Mouse (Mus musculus) B cell, adult (primary cell): ENCODE results near the gene Zfp995. TPM values are rescaled to one million over a fixed set of nuclear protein-coding genes. Genes with fewer than 3 reads are reported as not detected.

Experiments
- total RNA-seq: library from RNA; stranded (reverse); gene quantifications from 4 replicates; pipeline ENCODE4 v1.2.4, GENCODE M21; 2023; ENCODE audit not compliant: inconsistent age

The Zfp995 gene
- total RNA-seq: 1.3 to 5.6 TPM (median 2.1 TPM) in 4 replicates

DNA sequence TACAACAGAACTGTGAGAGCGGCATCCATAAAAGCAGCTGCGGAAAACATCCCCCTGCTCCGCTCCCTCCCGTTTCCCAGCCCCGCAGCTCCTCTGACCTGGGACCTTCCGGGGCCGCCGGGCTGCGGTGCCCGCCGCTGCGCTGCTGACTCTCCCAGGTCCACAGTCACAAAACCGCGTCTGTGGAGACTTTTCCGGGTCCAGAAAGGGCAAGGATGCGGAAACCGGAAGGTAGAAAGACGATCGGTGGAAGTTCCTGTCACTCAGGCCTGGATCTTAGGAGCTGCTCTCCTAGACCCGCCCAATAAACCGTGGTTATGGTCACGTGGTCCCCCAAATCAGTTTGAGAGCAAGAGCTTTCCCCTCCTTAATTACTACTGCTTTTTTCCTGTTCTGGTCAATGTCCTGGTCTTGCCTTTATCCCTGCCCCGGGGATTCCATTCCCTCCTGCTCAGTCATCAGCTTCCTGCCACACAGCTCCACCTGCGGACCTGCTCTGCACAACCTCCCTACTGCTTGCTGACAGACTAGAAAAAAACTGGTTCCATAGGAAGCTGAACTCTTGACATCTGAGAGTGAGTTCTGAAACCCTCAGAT lies at the start of gene Zfp995:
TSS of gene Zfp995 (minus strand) at position 471 of the 597 bp plus-strand sequence.

DNA sequence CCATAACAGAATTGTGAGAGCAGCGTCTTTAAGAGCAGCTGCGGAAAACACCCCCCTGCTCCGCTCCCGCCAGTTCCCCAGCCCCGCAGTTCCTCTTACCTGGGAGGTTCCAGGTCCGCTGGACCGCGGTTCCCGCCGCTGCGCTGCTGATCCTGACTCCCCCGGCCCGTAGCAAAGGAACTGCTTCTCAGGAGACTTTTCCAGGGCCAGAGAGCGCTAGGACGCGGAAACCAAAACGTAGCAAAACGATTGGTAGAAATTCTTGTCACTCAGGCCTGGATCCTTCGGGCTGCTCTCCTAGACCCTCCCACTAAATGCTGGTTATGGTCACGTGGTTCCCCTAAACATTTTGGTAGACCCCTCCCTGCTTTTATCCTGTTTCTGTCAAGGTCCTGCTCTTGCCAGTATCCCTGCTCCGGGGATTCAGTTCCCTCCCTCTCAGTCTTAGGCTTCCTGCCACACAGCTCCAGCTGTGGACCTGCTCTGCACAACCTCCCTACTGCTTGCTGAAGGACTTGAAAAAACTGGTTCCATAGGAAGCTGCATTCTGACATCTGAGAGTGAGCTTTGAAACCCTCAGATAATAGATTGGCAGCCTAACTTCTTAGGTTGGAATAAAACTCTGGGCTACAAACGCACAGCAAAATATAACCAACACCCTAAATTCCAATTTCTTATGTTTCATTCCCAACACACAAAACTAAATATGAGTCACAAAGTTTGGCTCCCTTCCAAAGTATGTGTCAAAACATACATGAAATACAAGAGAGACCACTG lies 64.0 kb downstream of the Zfp995 start, which contains the start of gene Zfp820:
TSS of gene Zfp820 (minus strand) at position 228 of the 777 bp plus-strand sequence.

Other genes with a start within 250 kb of the Zfp995 start
- gene Gm10226, start 218.1 kb downstream of the Zfp995 start, total RNA-seq: 6.2 to 16.8 TPM (median 11.7 TPM) in 4 replicates
- gene Zfp760, start 202.2 kb downstream of the Zfp995 start, total RNA-seq: 2.0 to 2.2 TPM (median 2.1 TPM) in 4 replicates
- gene Zfp229, start 179.1 kb downstream of the Zfp995 start, total RNA-seq: 3.2 to 6.0 TPM (median 5.1 TPM) in 4 replicates
- gene Zfp820, start 64.2 kb downstream of the Zfp995 start, total RNA-seq: 0.16 to 0.54 TPM (median 0.38 TPM) in 4 replicates
- gene Zfp942, start 52.5 kb upstream of the Zfp995 start, total RNA-seq: 18.2 to 21.4 TPM (median 19.8 TPM) in 4 replicates
- gene Zfp943, start 52.6 kb upstream of the Zfp995 start, total RNA-seq: 25.4 to 29.5 TPM (median 27.8 TPM) in 4 replicates